Mouse (Mus musculus) kidney, adult 2 months (tissue): ENCODE measurements at regions not wholly inside any gene's neighbourhood (a gene's known extent, or its start where the extent isn't known, plus 50 kb on each side); places are given as distances from the start of the nearest gene placed in this dataset.

Source experiments
- DNase-seq: peaks from one replicate; pipeline ENCODE4 v3.0.0; 2021
- H3K27ac ChIP-seq: fragments of 200-500 bp; 2 replicates; pipeline ENCODE4 v1.5.1; 2012; ENCODE audit warnings: low read depth, low read length, control low read depth, inconsistent platforms; ENCODE audit not compliant: insufficient read depth
- H3K27me3 ChIP-seq: fragments of 200-500 bp; replicated peaks from 2 replicates; pipeline ENCODE4 v1.6.1; 2012; ENCODE audit warnings: mild to moderate bottlenecking, moderate library complexity, low read length, inconsistent platforms; ENCODE audit not compliant: control insufficient read depth, insufficient read depth
- H3K36me3 ChIP-seq: fragments of 200-500 bp; 2 replicates; pipeline ENCODE4 v1.6.1; 2012; ENCODE audit warnings: mild to moderate bottlenecking, moderate library complexity, low read length, inconsistent platforms; ENCODE audit not compliant: control insufficient read depth, insufficient read depth
- H3K4me1 ChIP-seq: fragments of 200-500 bp; 2 replicates; pipeline ENCODE4 v1.6.1; 2011; ENCODE audit warnings: low read length; ENCODE audit not compliant: control insufficient read depth, insufficient read depth
- H3K4me3 ChIP-seq: fragments of 200-500 bp; 2 replicates; pipeline ENCODE4 v1.5.1; 2011; ENCODE audit warnings: mild to moderate bottlenecking, low read depth, low read length, control low read depth; ENCODE audit not compliant: insufficient read depth
- CTCF ChIP-seq: fragments of 200-500 bp; conservative IDR thresholded peaks from 2 replicates; pipeline ENCODE4 v1.5.1; 2011; ENCODE audit warnings: low read depth, mild to moderate bottlenecking, control low read depth, low read length, moderate library complexity, mixed read lengths; ENCODE audit not compliant: insufficient read depth, insufficient read length
- POLR2A ChIP-seq: fragments of 200-500 bp; IDR thresholded peaks from one replicate; pipeline ENCODE4 v1.6.1; 2011; ENCODE audit warnings: low read depth, low read length, control low read depth
- WGBS: fragments of 180-500 bp; shearing (Covaris S2); methylation state at CpG from one replicate; pipeline ENCODE4 v1.1.7; 2018; 5-methylcytosine and 5-hydroxymethylcytosine counted together

- Histone ChIP-seq H3K27me3 (no peaks in the 10 kb centered on the region), H3K27ac (no peak overlapping the region), H3K4me1 (no peaks in the 10 kb centered on the region), H3K36me3 (no peaks in the 10 kb centered on the region), H3K4me3 (no peak overlapping the region)
- TF ChIP-seq CTCF (peak; percentile 42), POLR2A (no peak)
- DNase-seq, result no peak
- WGBS, result 84% methylated on average over 11 of the region's 11 CpGs
Measured at GRCm38 (mm10) chr7:118295275-118295674, 51.8 kb upstream of the Smg1 start.

- WGBS, result 91% methylated on average over 12 of the region's 12 CpGs
- Histone ChIP-seq H3K4me1 (no peaks in the 10 kb centered on the region), H3K27ac (no peak overlapping the region), H3K4me3 (no peak overlapping the region), H3K36me3 (no peaks in the 10 kb centered on the region), H3K27me3 (no peaks in the 10 kb centered on the region)
- TF ChIP-seq POLR2A (no peak), CTCF (no peak)
- DNase-seq, result no peak
Measured at GRCm38 (mm10) chr7:118294637-118295036, 51.2 kb upstream of the Smg1 start.
